Comparison of ENCODE assay signal across 16 mouse cellular contexts in the genomic region with DNA sequence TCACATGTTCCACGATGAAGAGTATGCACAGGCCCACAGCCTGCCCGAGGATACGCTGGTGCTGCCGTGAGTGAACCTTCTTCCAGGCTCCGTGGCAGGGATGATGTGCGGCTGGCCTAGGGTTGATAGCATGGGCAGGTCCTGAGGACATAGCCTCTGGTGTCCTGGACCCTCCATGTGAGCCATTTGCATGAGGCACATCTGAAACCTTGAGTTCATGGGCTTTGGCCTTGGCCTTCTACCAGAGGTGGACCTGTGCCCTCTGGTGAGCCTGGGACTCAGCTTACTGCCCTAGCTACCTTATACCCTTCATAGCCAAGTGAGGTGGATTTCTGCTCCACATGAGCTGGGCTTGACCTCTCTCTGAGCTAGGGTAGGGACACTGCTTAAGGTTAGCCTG. TPM values are rescaled to one million over a fixed set of nuclear protein-coding genes. Genes with fewer than 3 reads are reported as not detected.
"Had no signal": no experiment of that assay in that cellular context is flagged by ENCODE, and none has a peak within 500 bp of the region (broad histone marks: within the 10 kb centered on the region; RNA-seq: fewer than 3 reads in every experiment).

No protein-coding gene starts in this region.

- DNase-seq: right cerebral cortex, adult 18-20 months; right cerebral cortex, postnatal 14 days; right cerebral cortex, postnatal 25 days; right cerebral cortex, postnatal 4 days; spleen, adult 18-20 months; thymus, adult 18-20 months; thymus, adult 2 months; thymus, postnatal 14 days; thymus, postnatal 25 days; thymus, postnatal 36 days; thymus, postnatal 4 days had no signal

- H3K27ac ChIP-seq: neural tube, embryonic 13.5 days; neural tube, embryonic 15.5 days; stomach, embryonic 15.5 days; stomach, postnatal 0 days had no signal

- H3K27me3 ChIP-seq: stomach, embryonic 15.5 days had no signal

- H3K9ac ChIP-seq: neural tube, embryonic 13.5 days; neural tube, embryonic 15.5 days; stomach, embryonic 15.5 days had no signal

- H3K4me2 ChIP-seq: neural tube, embryonic 13.5 days; neural tube, embryonic 15.5 days; stomach, embryonic 15.5 days had no signal

- H3K36me3 ChIP-seq: neural tube, embryonic 13.5 days; neural tube, embryonic 15.5 days; stomach, embryonic 15.5 days had no signal

- H3K9me3 ChIP-seq: neural tube, embryonic 13.5 days; neural tube, embryonic 15.5 days; stomach, embryonic 15.5 days had no signal

- H3K4me3 ChIP-seq: neural tube, embryonic 13.5 days; neural tube, embryonic 15.5 days; stomach, embryonic 15.5 days had no signal

- H3K4me1 ChIP-seq: neural tube, embryonic 13.5 days; neural tube, embryonic 15.5 days had no signal

RNA-seq across cellular contexts. Expression of a gene that starts 5.8 kb away (rescaled TPM):
- total RNA-seq: neutrophil, adult 5-6 weeks had no signal

RNA-seq across cellular contexts. Expression of a gene that starts 33.8 kb away (rescaled TPM):
- total RNA-seq: neutrophil, adult 5-6 weeks had no signal
